Mouse (Mus musculus) layer of hippocampus, postnatal 10 days (tissue): ENCODE results near the gene Gm20909. TPM values are rescaled to one million over a fixed set of nuclear protein-coding genes. Genes with fewer than 3 reads are reported as not detected.
"Not testable (repeated sequence)": the region's sequence is repeated elsewhere in the genome, so short reads cannot be mapped to it uniquely, and the experiment has no call there.

ENCODE experiments used
- DNase-seq, 2 experiments: peaks; one replicate each; pipeline ENCODE4 v3.0.0; 2021; ENCODE audit warnings: low spot score in 2 of 2
- long read RNA-seq: library from polyadenylated mRNA; stranded (forward); transcript quantifications from one replicate; pipeline ENCODE4 v2.0.0, GENCODE M21; 2023
- total RNA-seq, 2 experiments: library from RNA; stranded (reverse); gene quantifications; 2 replicates each; pipeline ENCODE4 v1.2.3; 2021

Gm20909 gene
- not detected for total RNA-seq
- long read RNA-seq, result 0 reads

DNA sequence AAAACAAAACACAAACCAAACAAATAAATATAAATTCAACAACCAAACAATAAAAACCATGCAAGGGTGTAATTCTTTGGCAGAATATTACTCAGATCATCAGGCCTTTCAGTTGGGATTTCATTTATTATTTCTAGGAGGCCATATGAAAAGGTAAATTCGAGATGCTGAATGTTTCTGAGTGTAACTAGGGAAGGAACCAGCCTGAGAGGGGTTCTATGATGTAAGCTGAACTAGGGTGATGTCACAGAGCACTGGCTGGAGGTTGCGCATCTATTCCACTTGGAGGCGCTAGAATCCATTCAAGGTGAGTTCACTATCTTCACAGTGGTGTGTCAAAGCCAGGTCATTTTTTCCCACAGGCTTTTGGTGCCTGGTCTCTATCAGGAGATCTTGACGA, at the start of gene Gm20909:
TSS of gene Gm20909 (plus strand) at position 301 of the 400 bp plus-strand sequence.
- DNase-seq, result not testable (repeated sequence)

Other genes with a start within 250 kb of the Gm20909 start
- not detected for gene Gm29866, start 170.9 kb upstream of the Gm20909 start, total RNA-seq
- not detected for gene Gm20865, start 77.0 kb downstream of the Gm20909 start, total RNA-seq